Mouse (Mus musculus): Measurements from ENCODE around the gene Tnfrsf11a. TPM values are rescaled to one million over a fixed set of nuclear protein-coding genes. Genes with fewer than 3 reads are reported as not detected.
A peak's percentile ranks its signal among the peaks of the same experiment; 100 is the strongest.

The Tnfrsf11a gene
- polyA plus RNA-seq, 2 experiments, result 0.18 to 0.33 TPM

DNA sequence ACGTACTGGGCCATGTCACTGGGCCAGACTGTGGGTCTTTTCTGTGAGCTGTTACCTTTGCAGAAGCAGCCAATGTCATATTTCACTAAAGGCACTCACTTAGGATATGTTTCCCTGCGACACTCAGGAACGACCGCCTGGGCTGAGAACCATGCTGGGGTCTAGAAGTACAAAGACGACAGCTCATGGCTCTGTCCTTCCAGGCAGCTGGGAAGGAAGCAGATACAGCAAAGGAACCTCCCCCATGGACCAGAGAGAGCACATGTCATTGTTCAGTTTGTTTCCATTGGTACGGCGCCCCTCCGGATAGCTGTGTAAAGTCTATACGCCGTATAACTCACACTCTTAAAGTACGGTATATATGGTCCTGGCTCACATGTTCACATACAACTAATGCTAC is 97.9 kb downstream of the Tnfrsf11a start:
- DNase-seq (ENCODE audit: low read depth in 3 of 3, low spot score in 3 of 3), result no peak
- no peak overlapping the region for H3K4me2 ChIP-seq (ENCODE audit: low read depth)

DNA sequence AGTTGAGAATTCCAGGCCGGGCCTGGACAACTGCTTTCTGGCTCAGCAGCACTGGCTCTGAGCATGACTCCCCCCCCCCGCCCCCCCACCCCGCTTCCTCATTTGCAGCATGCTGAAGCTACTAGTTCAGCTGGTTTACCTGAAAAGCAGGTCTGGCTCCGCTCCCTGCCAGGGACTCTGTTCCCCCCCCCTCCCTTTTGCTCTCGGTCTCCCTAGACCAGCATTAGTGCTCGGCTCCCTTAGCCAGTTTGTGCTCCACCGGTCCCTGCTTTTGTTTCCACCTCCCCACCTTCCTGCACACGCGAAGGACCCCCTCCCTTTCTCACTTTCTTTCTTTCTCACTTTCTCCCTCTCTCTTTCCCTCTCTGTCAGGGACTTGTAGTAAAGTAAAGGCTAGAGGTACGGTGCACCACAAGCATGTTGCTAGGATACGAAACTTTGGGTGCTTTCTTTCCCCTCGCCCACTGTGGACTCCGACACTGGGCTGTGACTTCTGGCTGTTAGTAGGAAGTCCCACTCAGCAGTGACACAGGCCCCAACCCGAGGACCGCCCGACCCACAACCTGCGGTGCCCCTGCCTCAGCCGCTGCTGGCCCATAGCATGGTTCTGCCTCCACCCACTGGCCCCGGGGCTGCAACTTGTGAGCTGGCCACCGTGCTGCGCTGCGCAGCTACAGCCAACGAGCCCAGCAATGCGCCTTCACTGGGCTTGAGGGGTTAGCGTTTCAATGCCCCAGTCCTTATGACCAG is 100.2 kb downstream of the Tnfrsf11a start:
- DNase-seq (ENCODE audit: low read depth in 3 of 3, low spot score in 3 of 3), result no peak

More for the DNA sequence above, 97.9 kb downstream of the Tnfrsf11a start:
- no peak overlapping the region for H3K4me3 ChIP-seq (ENCODE audit: insufficient read depth in 1 of 2, low read depth in 2 of 2, low read length in 2 of 2)
- no peaks in the 10 kb centered on the region for H3K4me1 ChIP-seq (replicated peaks; ENCODE audit: control insufficient read depth in 2 of 2, insufficient read depth in 2 of 2, low read length in 1 of 2)
- no peak overlapping the region for H3K9ac ChIP-seq (replicated peaks)
- H3K36me3 ChIP-seq (replicated peaks; ENCODE audit: control insufficient read depth, insufficient read depth, low read depth), result no peaks in the 10 kb centered on the region
- TF ChIP-seq EP300 (IDR thresholded peaks at IDR 0.05; ENCODE audit: low read depth), result no peak
- TF ChIP-seq CTCF (IDR thresholded peaks at IDR 0.05; ENCODE audit: low read depth), result no peak
- no peaks in the 10 kb centered on the region for H3K27me3 ChIP-seq (ENCODE audit: control insufficient read depth, insufficient read depth, low read length)
- H3K9me3 ChIP-seq (ENCODE audit: control insufficient read depth, low read length), result no peaks in the 10 kb centered on the region
- H3K27ac ChIP-seq, result no peak overlapping the region
- no peak for ATAC-seq (ENCODE audit: insufficient read depth)
- WGBS (ENCODE audit: insufficient replicate concordance), result 81% methylated on average over 11 of the region's 11 CpGs

DNA sequence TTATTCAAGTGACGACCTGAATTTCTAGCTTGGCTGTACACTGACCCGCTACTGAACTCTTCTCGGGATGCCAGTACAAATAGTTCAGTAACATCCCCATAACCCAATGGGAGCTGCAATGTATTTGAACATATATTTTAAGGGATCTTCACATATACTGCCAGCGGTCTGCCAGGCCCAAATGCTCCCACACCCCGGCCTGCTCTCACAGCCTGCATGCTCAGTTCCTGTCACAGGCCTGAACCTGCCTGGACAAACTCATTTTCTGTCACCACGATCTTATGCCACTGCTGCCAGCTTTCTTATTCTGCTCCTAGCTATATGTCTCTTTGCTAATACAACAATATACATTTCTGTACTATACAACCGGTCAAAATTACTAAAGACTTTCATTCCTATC is 100.9 kb downstream of the Tnfrsf11a start:
- Histone ChIP-seq H3K4me2 (ENCODE audit: low read depth) (no peak overlapping the region), H3K4me3 (ENCODE audit: insufficient read depth in 1 of 2, low read depth in 2 of 2, low read length in 2 of 2) (no peak overlapping the region), H3K27ac (no peak overlapping the region), H3K4me1 (replicated peaks; ENCODE audit: control insufficient read depth in 2 of 2, insufficient read depth in 2 of 2, low read length in 1 of 2) (peaks cover 0 to 4% of the 10 kb centered on the region in 2 experiments; a peak in 1 of 4 replicates), H3K27me3 (ENCODE audit: control insufficient read depth, insufficient read depth, low read length) (no peaks in the 10 kb centered on the region), H3K36me3 (replicated peaks; ENCODE audit: control insufficient read depth, insufficient read depth, low read depth) (no peaks in the 10 kb centered on the region), H3K9me3 (ENCODE audit: control insufficient read depth, low read length) (no peaks in the 10 kb centered on the region), H3K9ac (replicated peaks) (no peak overlapping the region)
- TF ChIP-seq EP300 (IDR thresholded peaks at IDR 0.05; ENCODE audit: low read depth) (no peak), CTCF (IDR thresholded peaks at IDR 0.05; ENCODE audit: low read depth) (no peak)
- no peak for DNase-seq (ENCODE audit: low read depth in 3 of 3, low spot score in 3 of 3)
- no peak for ATAC-seq (ENCODE audit: insufficient read depth)
- WGBS (ENCODE audit: insufficient replicate concordance), result 72% methylated on average over 7 of the region's 7 CpGs

More for the DNA sequence above, 100.2 kb downstream of the Tnfrsf11a start:
- no peak overlapping the region for H3K4me3 ChIP-seq (ENCODE audit: insufficient read depth in 1 of 2, low read depth in 2 of 2, low read length in 2 of 2)
- WGBS (ENCODE audit: insufficient replicate concordance), result 31% methylated on average over 25 of the region's 25 CpGs
- H3K4me2 ChIP-seq (ENCODE audit: low read depth), result peak overlapping the region; percentile 19
- H3K4me1 ChIP-seq (replicated peaks; ENCODE audit: control insufficient read depth in 2 of 2, insufficient read depth in 2 of 2, low read length in 1 of 2), result peaks cover 0 to 4% of the 10 kb centered on the region in 2 experiments; a peak in 1 of 4 replicates
- no peak overlapping the region for H3K9ac ChIP-seq (replicated peaks)
- H3K36me3 ChIP-seq (replicated peaks; ENCODE audit: control insufficient read depth, insufficient read depth, low read depth), result no peaks in the 10 kb centered on the region
- no peaks in the 10 kb centered on the region for H3K9me3 ChIP-seq (ENCODE audit: control insufficient read depth, low read length)
- no peak overlapping the region for H3K27ac ChIP-seq
- H3K27me3 ChIP-seq (ENCODE audit: control insufficient read depth, insufficient read depth, low read length), result no peaks in the 10 kb centered on the region
- TF ChIP-seq EP300 (IDR thresholded peaks at IDR 0.05; ENCODE audit: low read depth) (no peak), CTCF (IDR thresholded peaks at IDR 0.05; ENCODE audit: low read depth) (peak; percentile 54)
- ATAC-seq (ENCODE audit: insufficient read depth), result no peak; the same call in 1 of the 2 replicates

DNA sequence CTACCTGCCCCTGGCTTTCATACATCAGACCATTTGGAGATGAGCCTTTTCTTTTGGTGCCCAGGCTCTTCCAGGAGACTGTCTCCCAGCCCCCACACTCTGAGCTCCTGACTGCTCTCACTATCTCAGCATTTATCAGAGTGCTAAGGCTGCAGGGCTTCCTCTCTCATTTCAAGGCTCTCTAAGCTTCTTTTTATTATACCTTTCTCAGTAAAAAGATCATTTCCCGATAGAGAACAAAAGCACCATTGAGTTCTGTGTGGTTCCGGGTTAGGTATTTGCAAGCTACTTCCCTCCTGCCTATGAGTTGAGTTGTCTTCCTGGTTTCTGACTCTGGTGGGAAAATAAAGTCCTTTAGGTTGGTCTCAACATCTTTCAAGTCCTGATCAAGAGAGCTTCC is 103.0 kb downstream of the Tnfrsf11a start:
- no peaks in the 10 kb centered on the region for H3K9me3 ChIP-seq (ENCODE audit: control insufficient read depth, low read length)
- peaks cover 0 to 4% of the 10 kb centered on the region in 2 experiments; a peak in 1 of 4 replicates for H3K4me1 ChIP-seq (replicated peaks; ENCODE audit: control insufficient read depth in 2 of 2, insufficient read depth in 2 of 2, low read length in 1 of 2)
- H3K4me2 ChIP-seq (ENCODE audit: low read depth), result no peak overlapping the region
- no peaks in the 10 kb centered on the region for H3K27me3 ChIP-seq (ENCODE audit: control insufficient read depth, insufficient read depth, low read length)
- no peak for TF ChIP-seq EP300 (IDR thresholded peaks at IDR 0.05; ENCODE audit: low read depth)
- no peak for TF ChIP-seq CTCF (IDR thresholded peaks at IDR 0.05; ENCODE audit: low read depth)
- H3K4me3 ChIP-seq (ENCODE audit: insufficient read depth in 1 of 2, low read depth in 2 of 2, low read length in 2 of 2), result no peak overlapping the region
- no peak overlapping the region for H3K27ac ChIP-seq
- H3K9ac ChIP-seq (replicated peaks), result no peak overlapping the region
- DNase-seq (ENCODE audit: low read depth in 3 of 3, low spot score in 3 of 3), result no peak
- ATAC-seq (ENCODE audit: insufficient read depth), result no peak
- WGBS (ENCODE audit: insufficient replicate concordance), result 46% methylated on average over 2 of the region's 2 CpGs
- no peaks in the 10 kb centered on the region for H3K36me3 ChIP-seq (replicated peaks; ENCODE audit: control insufficient read depth, insufficient read depth, low read depth)

DNA sequence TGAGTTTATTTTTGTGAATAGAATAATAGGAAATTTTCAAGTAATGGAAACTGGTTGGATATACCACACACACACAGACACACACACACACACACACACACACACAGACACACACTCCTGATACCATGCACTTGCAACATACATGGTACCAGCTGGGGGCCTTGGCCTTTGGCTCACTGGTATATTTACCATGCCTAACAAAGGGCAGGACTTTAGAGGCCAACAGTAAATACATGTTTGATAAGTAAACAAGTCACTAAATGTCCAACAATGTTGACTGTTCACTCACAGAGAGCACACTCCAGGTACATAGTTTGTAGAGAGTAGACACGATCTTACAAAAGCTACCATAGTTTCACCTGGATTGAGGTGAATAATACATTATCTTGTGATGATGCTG is 104.6 kb downstream of the Tnfrsf11a start:
- H3K4me2 ChIP-seq (ENCODE audit: low read depth), result no peak overlapping the region
- H3K4me1 ChIP-seq (replicated peaks; ENCODE audit: control insufficient read depth in 2 of 2, insufficient read depth in 2 of 2, low read length in 1 of 2), result peaks cover 0 to 4% of the 10 kb centered on the region in 2 experiments; a peak in 1 of 4 replicates
- H3K9me3 ChIP-seq (ENCODE audit: control insufficient read depth, low read length), result no peaks in the 10 kb centered on the region
- no peak overlapping the region for H3K9ac ChIP-seq (replicated peaks)
- ATAC-seq (ENCODE audit: insufficient read depth) (peak; percentile 44; the same call in 1 of the 2 replicates), DNase-seq (ENCODE audit: low read depth in 3 of 3, low spot score in 3 of 3) (no peak)
- TF ChIP-seq CTCF (IDR thresholded peaks at IDR 0.05; ENCODE audit: low read depth) (no peak), EP300 (IDR thresholded peaks at IDR 0.05; ENCODE audit: low read depth) (no peak)
- WGBS (ENCODE audit: insufficient replicate concordance), result 57% methylated on average over 1 of the region's 1 CpGs
- no peak overlapping the region for H3K27ac ChIP-seq
- H3K27me3 ChIP-seq (ENCODE audit: control insufficient read depth, insufficient read depth, low read length), result no peaks in the 10 kb centered on the region
- no peak overlapping the region for H3K4me3 ChIP-seq (ENCODE audit: insufficient read depth in 1 of 2, low read depth in 2 of 2, low read length in 2 of 2)
- no peaks in the 10 kb centered on the region for H3K36me3 ChIP-seq (replicated peaks; ENCODE audit: control insufficient read depth, insufficient read depth, low read depth)
